Mouse (Mus musculus): ENCODE results near the gene Fabp3.

Gene Fabp3

DNA sequence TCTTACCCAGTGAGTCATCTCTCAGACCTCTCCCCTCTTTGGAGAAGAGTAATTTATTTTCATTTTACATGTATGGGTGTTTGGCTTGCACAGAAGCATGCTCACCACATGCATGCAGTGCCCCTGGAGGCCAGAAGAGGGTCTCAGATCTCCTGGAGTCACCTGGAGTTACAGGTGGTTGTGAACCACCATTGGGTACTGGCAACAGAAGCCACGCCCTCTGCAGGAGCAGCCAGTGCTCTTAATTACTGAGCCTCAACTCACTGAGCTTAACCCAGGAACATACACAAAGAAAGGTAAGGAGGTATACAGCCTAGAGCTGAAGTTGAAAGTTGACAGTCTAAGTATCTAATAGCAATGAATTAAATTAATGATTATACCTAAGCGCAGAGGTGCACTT lies 17.1 kb downstream of the Fabp3 start:
- DNase-seq (ENCODE audit: low spot score in 2 of 2): no peak

DNA sequence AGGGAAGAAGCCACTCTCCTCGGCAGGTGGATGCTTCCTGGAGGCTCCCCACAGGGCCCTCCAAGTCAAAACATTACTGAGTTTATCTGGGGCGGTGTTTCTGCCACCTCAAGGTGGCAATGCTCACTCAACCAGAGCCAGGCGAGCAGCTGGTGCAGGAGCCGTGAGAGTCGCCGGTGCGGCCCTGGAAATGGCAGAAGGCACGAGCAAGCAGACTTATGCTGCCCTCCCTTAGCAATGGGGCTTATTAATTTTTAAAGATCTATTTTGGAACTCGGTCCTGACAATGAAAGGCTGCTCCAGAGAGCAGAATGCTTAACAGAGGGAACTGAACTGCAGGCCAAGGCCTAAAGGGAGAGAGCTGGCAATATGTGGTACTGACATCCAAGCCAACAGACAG lies 19.0 kb downstream of the Fabp3 start:
- DNase-seq (ENCODE audit: low spot score in 2 of 2): no peak

DNA sequence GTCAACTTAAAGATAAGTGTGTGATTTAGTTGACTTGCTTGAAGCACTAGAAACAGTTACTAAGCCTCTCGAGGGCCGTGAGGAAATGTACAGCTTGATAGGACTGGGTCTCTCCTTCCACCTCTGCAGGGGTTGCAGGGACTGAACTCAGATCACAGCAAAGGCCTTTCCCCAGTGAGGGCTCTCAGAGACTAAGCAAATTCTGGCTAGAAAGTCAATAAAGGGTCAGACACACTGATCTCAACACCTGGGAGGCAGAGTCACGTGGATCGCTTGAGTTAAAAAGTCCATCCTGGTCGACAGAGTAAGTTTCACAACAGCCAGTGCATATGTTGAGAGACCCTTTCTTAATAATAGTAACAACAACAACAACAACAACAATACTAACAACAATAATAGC lies 27.5 kb downstream of the Fabp3 start:
- no peak for DNase-seq (ENCODE audit: low spot score in 2 of 2)

DNA sequence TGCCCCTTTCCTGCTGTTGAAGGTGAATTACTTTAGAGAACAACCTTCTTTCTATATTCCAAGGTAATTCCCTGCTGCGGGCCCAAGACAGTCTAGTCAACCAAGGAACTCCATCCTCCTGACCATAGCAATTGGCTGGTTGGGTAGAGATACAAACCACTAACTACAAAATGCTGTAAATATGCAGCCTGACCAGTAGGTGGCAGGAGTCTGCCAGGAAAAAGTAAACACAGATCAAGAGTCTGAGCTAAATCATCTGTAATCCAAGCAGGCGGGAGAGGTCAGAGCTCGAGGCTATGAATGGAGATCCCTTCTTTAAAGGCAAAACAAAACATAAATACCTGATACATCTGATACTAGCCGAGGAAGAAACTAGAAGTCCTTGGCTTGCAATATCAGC lies 33.3 kb downstream of the Fabp3 start:
- peak; percentile 8 to 22 for DNase-seq (ENCODE audit: low spot score in 2 of 2)

DNA sequence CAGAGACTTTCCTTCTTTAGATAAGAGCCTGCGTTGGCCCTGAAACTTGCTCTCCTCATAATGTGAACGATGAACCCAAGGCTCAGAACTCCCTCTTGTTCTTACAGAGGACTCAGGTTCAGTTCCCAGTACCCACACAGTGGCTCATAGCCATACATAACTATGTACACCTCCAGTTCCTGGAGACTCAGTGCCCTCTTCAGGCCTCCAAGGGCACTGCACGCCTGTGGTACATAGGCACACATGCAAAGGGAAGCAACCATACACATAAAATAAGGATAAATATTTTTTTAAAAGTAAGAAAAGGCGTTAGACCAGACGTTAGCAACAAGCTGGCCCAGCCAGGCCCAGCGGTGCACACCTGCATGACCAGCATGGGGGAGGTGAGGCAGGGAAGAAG lies 41.3 kb downstream of the Fabp3 start:
- no peak for DNase-seq (ENCODE audit: low spot score in 2 of 2)

DNA sequence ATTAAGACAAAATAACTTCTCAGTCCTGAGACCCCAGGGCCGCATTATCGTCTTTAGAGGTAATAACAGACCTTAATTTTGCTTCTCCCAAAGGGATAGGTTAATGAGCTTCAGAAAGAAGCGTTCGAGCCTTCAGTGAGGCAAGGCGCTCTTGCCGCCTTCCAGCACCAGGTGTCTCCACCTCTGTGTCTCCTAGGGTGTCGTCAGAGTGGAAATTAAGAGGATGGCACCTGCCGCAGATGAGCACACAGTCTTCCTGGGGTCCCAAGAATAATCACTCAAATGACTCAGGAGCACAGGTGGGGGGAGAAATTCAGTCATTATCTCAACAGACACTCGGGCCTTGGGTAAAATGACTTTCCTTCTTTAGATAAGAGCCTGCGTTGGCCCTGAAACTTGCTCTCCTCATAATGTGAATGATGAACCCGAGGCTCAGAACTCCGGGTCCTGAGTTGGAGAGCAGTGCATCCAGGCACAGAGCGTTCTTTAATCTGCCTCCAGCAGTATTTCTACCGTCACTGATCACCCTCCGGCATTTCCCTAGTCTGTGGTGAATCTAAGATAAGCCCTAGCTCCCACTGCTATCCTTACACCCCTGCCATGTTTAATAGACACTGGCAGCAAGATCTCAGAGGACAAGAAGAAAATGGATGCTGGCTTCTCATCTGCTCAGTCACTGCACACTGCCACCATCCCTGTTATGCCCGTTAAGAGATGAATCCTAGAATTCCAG lies 42.5 kb downstream of the Fabp3 start:
- no peak for DNase-seq (ENCODE audit: low spot score in 2 of 2)

DNA sequence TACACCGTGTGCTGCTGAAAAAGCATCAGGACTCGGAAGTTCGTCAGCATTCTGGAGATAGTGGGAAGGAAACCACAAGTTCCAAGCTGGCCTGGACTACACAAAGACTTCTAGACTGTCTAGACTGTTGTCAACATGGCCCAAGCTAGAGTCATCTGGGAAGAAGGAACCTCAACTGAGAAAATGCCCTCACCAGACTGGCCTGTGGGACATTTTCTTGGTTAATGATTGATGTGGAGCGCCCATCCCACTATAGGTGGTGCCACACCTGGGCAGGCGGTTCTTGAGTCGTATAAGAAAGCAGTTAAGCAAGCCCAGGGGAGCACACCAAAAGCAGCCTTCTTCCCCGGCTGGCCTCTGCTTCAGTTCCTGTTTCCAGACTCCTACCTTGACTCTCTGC lies 44.2 kb downstream of the Fabp3 start:
- no peak for DNase-seq (ENCODE audit: low spot score in 2 of 2)

DNA sequence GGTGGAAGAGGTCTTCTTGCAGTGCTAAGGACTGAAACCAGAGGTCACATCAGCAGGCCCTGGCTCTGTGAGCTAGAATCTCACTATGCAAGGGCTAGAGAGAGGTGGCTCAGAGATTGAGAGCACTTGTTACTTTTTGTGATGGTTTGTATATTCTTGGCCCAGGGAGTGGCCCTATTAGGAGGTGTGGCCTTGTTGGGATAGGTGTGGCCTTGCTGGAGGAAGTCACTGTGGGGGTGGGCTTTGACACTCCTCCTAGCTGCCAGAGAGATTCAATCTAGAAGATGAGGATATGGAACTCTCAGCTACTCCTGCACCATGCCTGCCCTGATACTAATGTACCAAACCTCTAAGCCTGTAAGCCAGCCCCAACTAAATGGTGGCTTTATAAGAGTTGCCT lies 49.6 kb downstream of the Fabp3 start:
- no peak for DNase-seq (ENCODE audit: low spot score in 2 of 2)

DNA sequence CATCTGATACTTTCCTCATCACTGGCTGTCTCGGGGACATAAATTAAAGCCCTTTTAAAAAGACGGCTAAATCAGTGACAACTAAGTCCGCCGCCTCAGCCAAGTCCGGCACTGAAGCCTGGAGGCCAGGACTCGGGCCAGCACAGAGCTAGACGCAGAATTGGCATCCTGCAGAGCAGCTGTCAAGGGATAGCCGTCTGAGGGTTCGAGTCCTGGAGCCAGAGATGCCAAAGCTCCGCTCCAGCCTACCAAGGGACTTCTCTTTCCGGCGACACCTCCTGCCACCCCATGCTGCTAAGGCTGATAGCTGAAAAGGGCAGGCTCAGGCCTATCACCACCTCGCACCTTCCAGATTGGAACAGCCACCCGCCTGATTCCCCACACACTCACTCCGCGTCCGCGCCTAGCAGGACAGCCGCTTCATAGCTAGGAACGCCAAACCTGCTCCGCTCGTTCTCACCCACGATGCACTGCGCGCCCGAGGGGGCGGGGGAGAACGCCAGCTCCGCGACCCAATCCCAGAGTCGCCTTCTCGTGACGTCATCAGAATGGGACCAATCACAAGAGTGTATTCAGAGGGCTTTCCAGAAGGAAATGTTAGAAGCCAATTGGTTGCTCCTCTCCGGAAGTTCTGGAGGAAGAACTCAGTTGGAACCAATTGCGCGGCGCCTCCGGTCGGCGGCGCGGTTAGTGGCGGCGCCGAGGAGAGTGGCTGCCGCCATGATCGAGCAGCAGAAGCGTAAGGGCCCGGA lies 51.3 kb downstream of the Fabp3 start, which contains the start of the genes Zcchc17 and Snrnp40:
Zcchc17 (minus strand) TSS at position 458 of the 752 bp plus-strand sequence.
Snrnp40 (plus strand) TSS at position 647 of the 752 bp plus-strand sequence.
- DNase-seq (ENCODE audit: low spot score in 2 of 2): peak; percentile 98 to 99

DNA sequence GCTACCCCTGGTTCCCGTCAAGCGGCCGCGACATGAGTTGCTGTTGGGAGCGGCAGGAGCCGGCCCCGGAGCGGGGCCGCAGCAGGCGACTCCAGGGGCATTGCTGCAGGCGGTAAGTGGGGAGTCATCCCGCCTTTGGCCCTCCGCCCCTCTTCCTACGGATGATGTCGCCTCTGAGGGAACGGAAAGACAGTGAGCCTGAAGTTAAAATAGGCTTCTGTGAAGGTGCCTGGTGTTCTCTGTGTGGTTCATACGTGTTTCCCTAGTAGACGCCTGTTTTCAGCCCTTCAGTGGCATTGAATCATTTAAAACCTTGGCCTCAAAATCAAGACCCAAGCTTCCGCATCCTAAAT lies 51.8 kb downstream of the Fabp3 start:
- no peak for DNase-seq (ENCODE audit: low spot score in 2 of 2)

Data from urinary bladder, adult 18-20 months (tissue).